Mouse (Mus musculus): Measurements from ENCODE around the gene Olfr1312. TPM values are rescaled to one million over a fixed set of nuclear protein-coding genes. Genes with fewer than 3 reads are reported as not detected.

Olfr1312 gene
- not detected for polyA plus RNA-seq (2014; fragmentation: Illumina TruSeq; extraction: RNeasy Lipid Tissue Mini Kit (QIAGEN cat#74804); ENCODE audit: low read depth, low replicate concordance)

DNA sequence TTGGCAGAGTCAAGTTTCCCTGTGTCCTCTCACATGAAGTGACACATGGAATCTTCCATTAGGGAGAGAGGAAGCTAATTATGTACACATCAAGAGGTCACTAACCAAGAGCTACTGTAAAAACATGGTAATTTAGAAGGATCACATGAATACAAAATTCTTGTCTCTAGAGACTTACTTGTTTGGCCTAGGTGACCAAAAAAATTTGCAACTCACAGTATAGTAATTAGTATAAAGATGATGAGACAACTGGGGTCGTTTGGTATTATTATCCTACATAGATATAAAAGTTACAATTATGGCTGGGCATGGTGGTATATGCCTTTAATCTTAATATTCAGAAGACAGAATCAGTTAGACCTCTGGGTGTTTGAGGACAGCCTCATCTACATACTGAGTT is at the start of gene Olfr1312:
Olfr1312 (minus strand) TSS at position 101 of the 400 bp plus-strand sequence.

DNA sequence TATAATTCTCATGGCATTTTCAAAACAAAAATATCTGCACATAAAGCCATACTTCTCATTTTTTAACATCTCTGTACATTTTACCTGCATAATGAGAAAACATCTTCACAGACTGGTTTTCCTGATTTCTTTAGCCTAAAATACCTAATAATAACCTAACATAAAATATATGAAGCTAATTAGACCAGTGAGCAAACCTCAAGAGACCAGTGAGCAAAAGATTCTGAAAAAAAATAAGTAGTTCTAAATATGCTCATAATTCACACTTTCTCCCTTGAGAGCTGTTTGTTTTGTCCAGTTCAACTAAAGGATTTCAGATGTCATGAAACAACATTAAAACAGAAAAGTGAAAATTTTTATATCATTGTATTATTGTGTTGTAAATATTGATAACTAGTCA is 46.6 kb upstream of the Olfr1312 start, which contains the start of gene Olfr1314:
Olfr1314 (minus strand) TSS at position 101 of the 400 bp plus-strand sequence.

DNA sequence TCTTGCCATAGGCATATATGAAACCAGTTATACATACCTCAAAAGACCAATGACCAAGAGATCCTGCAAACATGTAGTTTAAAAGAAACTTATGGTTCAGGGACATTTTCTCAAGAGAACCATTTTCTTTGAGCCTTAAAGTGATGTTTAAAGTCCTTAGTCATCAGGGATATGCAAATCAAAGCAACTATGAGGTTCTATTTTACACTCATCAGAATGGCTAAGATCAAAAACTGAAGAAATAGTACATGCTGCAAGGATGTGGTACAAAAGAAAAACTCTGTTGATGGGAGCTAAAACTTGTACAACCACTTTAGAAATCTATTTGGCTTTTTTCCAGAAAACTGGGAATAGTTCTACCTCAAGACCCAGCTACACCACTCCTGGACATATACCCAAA is 27.7 kb upstream of the Olfr1312 start, which contains the start of gene Olfr1313:
Olfr1313 (minus strand) TSS at position 101 of the 400 bp plus-strand sequence.

DNA sequence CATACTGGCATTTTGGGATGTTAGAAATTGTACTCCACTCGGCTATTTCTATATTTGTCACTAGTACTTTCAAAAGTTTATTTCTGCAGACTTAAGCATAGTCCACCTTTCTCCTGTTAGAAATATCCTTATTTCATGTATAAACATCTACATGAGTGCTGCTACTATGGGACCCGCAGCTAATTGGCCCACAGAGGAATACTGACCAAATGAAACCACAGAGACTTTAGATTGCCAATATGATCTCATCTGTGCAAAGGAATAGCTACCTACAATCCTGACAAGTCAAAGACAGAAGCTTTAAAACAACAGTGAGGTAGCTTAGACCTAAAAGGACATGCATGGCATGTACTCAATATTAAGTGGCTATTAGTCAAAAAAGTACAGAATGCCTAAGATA is 25.7 kb downstream of the Olfr1312 start, which contains the start of gene Olfr1311:
Olfr1311 (minus strand) TSS at position 101 of the 400 bp plus-strand sequence.

DNA sequence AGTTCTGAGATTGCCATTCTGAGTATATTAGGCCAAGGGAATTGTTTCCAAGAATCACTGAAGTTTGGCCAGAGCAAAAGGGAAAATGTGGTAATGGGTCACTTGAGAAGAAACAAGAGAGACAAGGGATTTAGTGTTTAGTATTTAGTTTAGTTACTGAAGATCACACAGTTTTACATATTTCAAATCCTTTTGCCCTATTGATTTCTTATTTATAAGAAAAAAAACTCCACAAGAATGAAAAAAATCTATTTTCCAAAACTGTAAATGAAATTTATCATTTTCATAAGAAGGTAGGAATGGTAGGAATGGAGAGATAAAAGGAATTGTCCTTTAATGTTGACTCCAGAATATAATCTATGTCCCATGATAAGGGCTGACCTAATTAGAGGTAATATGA is 37.4 kb downstream of the Olfr1312 start, which contains the start of gene Olfr1310:
Olfr1310 (minus strand) TSS at position 101 of the 400 bp plus-strand sequence.

DNA sequence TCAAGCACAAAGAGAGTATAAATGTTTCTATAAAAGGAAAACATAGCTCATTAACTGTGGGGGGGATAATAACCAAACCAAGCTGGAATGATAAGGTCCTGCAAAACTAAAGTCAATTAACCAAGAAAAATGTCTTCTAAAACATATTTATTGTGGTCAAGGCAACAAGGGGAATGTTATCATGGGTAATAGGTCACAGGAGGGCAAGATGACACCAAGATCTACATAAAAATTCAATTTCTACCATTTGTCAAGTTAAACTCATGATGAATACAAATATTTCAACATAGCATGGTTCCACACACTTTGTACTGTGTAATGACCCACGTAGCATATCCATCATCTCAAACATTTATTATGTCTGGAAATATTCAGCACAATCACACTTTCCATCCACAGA is 59.9 kb downstream of the Olfr1312 start, which contains the start of gene Olfr1309:
Olfr1309 (minus strand) TSS at position 101 of the 400 bp plus-strand sequence.

Other genes starting within 250 kb of the Olfr1312 start
- gene Olfr1303, start 229.9 kb downstream of the Olfr1312 start, polyA plus RNA-seq (2014; fragmentation: Illumina TruSeq; extraction: RNeasy Lipid Tissue Mini Kit (QIAGEN cat#74804); ENCODE audit: low read depth, low replicate concordance): not detected
- gene Olfr1305, start 173.1 kb downstream of the Olfr1312 start, polyA plus RNA-seq (2014; fragmentation: Illumina TruSeq; extraction: RNeasy Lipid Tissue Mini Kit (QIAGEN cat#74804); ENCODE audit: low read depth, low replicate concordance): not detected
- not detected for gene Olfr1306, start 134.0 kb downstream of the Olfr1312 start, polyA plus RNA-seq (2014; fragmentation: Illumina TruSeq; extraction: RNeasy Lipid Tissue Mini Kit (QIAGEN cat#74804); ENCODE audit: low read depth, low replicate concordance)
- not detected for gene Olfr1307, start 100.8 kb downstream of the Olfr1312 start, polyA plus RNA-seq (2014; fragmentation: Illumina TruSeq; extraction: RNeasy Lipid Tissue Mini Kit (QIAGEN cat#74804); ENCODE audit: low read depth, low replicate concordance)
- gene Olfr1308, start 85.3 kb downstream of the Olfr1312 start, polyA plus RNA-seq (2014; fragmentation: Illumina TruSeq; extraction: RNeasy Lipid Tissue Mini Kit (QIAGEN cat#74804); ENCODE audit: low read depth, low replicate concordance): not detected
- gene Olfr1309, start 60.0 kb downstream of the Olfr1312 start, polyA plus RNA-seq (2014; fragmentation: Illumina TruSeq; extraction: RNeasy Lipid Tissue Mini Kit (QIAGEN cat#74804); ENCODE audit: low read depth, low replicate concordance): not detected
- not detected for gene Olfr1310, start 37.5 kb downstream of the Olfr1312 start, polyA plus RNA-seq (2014; fragmentation: Illumina TruSeq; extraction: RNeasy Lipid Tissue Mini Kit (QIAGEN cat#74804); ENCODE audit: low read depth, low replicate concordance)
- not detected for gene Olfr1311, start 25.8 kb downstream of the Olfr1312 start, polyA plus RNA-seq (2014; fragmentation: Illumina TruSeq; extraction: RNeasy Lipid Tissue Mini Kit (QIAGEN cat#74804); ENCODE audit: low read depth, low replicate concordance)
- gene Olfr1313, start 27.6 kb upstream of the Olfr1312 start, polyA plus RNA-seq (2014; fragmentation: Illumina TruSeq; extraction: RNeasy Lipid Tissue Mini Kit (QIAGEN cat#74804); ENCODE audit: low read depth, low replicate concordance): not detected
- not detected for gene Olfr1314, start 46.5 kb upstream of the Olfr1312 start, polyA plus RNA-seq (2014; fragmentation: Illumina TruSeq; extraction: RNeasy Lipid Tissue Mini Kit (QIAGEN cat#74804); ENCODE audit: low read depth, low replicate concordance)
- gene Olfr1315-ps1, start 65.2 kb upstream of the Olfr1312 start, polyA plus RNA-seq (2014; fragmentation: Illumina TruSeq; extraction: RNeasy Lipid Tissue Mini Kit (QIAGEN cat#74804); ENCODE audit: low read depth, low replicate concordance): not detected
- gene Olfr1316, start 84.7 kb upstream of the Olfr1312 start, polyA plus RNA-seq (2014; fragmentation: Illumina TruSeq; extraction: RNeasy Lipid Tissue Mini Kit (QIAGEN cat#74804); ENCODE audit: low read depth, low replicate concordance): not detected
- not detected for gene Olfr1317, start 90.1 kb upstream of the Olfr1312 start, polyA plus RNA-seq (2014; fragmentation: Illumina TruSeq; extraction: RNeasy Lipid Tissue Mini Kit (QIAGEN cat#74804); ENCODE audit: low read depth, low replicate concordance)
- not detected for gene Olfr1318, start 104.0 kb upstream of the Olfr1312 start, polyA plus RNA-seq (2014; fragmentation: Illumina TruSeq; extraction: RNeasy Lipid Tissue Mini Kit (QIAGEN cat#74804); ENCODE audit: low read depth, low replicate concordance)
- gene Lpcat4, start 189.2 kb upstream of the Olfr1312 start, polyA plus RNA-seq (2014; fragmentation: Illumina TruSeq; extraction: RNeasy Lipid Tissue Mini Kit (QIAGEN cat#74804); ENCODE audit: low read depth, low replicate concordance): 7.1 TPM
- 0.45 TPM for gene Nutm1, start 209.1 kb upstream of the Olfr1312 start, polyA plus RNA-seq (2014; fragmentation: Illumina TruSeq; extraction: RNeasy Lipid Tissue Mini Kit (QIAGEN cat#74804); ENCODE audit: low read depth, low replicate concordance)
- gene Nop10, start 211.7 kb upstream of the Olfr1312 start, polyA plus RNA-seq (2014; fragmentation: Illumina TruSeq; extraction: RNeasy Lipid Tissue Mini Kit (QIAGEN cat#74804); ENCODE audit: low read depth, low replicate concordance): 83.2 TPM
- 23.8 TPM for gene Slc12a6, start 215.6 kb upstream of the Olfr1312 start, polyA plus RNA-seq (2014; fragmentation: Illumina TruSeq; extraction: RNeasy Lipid Tissue Mini Kit (QIAGEN cat#74804); ENCODE audit: low read depth, low replicate concordance)
- not detected for gene Gm21985, start 216.1 kb upstream of the Olfr1312 start, polyA plus RNA-seq (2014; fragmentation: Illumina TruSeq; extraction: RNeasy Lipid Tissue Mini Kit (QIAGEN cat#74804); ENCODE audit: low read depth, low replicate concordance)

Data from adipose tissue, adult 10 weeks (tissue).